Mouse (Mus musculus): Measurements from ENCODE around the gene Hpf1. TPM values are rescaled to one million over a fixed set of nuclear protein-coding genes. Genes with fewer than 3 reads are reported as not detected.
A peak's percentile ranks its signal among the peaks of the same experiment; 100 is the strongest.

The Hpf1 gene
- 10 to 100 TPM; 24.0 to 29.2 TPM for total RNA-seq (2021)
- long read RNA-seq, experiment 1, transcript Hpf1-201 (8 exons, 1,191 nt) = major isoform, 35 of 42 reads
- long read RNA-seq, experiment 1, partial matches to known transcripts = 2 of 42 reads
- long read RNA-seq, experiment 1, other reads (novel, unspliced or antisense) = 3 of 42 reads
- long read RNA-seq, experiment 2, transcript Hpf1-201 (8 exons, 1,191 nt) = major isoform, 18 of 25 reads
- long read RNA-seq, experiment 2, partial matches to known transcripts = 1 of 25 reads
- long read RNA-seq, experiment 2, other reads (novel, unspliced or antisense) = 4 of 25 reads

- DNase-seq = peak; percentile 96
These were observed at the start of gene Hpf1 for GRCm38 (mm10) chr8:60889843-60890519. Gene Hpf1 (plus strand): TSS chr8:60890418.

- no peak for DNase-seq
These were observed 47.8 kb upstream of the Hpf1 start for GRCm38 (mm10) chr8:60842388-60842787.

DNA sequence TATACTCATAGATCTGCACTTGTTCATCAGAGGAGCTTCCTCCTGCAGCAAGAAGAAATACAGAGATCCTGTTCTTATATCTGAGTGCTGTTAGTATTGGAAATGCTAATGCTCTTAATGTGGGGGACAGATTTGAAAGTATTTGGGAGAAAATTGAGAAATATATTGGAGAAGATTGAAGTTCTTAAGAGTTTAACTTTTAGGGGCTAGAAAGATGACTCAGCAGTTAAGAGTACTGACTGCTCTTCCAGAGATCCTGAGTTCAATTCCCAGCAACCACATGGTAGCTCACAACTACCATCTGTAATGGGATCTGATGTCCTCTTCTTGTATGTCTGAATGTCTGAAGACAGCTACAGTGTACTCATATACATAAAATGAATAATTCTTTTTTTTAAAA lies 32.7 kb upstream of the Hpf1 start:
- no peak for DNase-seq

DNA sequence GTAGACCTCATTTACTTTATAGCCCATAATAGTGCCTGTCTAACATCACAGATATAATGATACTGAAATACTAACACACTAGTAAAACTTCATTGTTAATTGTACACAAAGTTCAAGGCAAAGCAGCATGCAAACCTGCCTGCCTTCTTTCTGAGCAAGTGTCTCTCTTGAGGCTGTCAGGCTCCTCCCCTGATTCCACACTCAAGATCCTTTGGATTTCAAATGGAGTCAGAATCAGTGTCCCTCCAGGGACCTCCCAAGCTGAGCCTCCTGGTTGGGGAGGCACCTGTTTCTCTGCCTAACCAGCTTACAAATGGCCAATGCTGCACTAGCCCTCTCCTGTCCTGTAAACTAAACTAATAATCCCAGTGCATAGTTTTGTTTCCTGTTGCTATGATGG lies 32.1 kb upstream of the Hpf1 start:
- no peak for DNase-seq

- DNase-seq = no peak
These were observed 31.2 kb upstream of the Hpf1 start for GRCm38 (mm10) chr8:60858911-60859476.

GRCm38 (mm10) chr8:60859605-60860004 lies 30.6 kb upstream of the Hpf1 start:
- peak; percentile 41 for DNase-seq

- DNase-seq = no peak
These were observed 29.5 kb upstream of the Hpf1 start for GRCm38 (mm10) chr8:60860749-60861148.

DNA sequence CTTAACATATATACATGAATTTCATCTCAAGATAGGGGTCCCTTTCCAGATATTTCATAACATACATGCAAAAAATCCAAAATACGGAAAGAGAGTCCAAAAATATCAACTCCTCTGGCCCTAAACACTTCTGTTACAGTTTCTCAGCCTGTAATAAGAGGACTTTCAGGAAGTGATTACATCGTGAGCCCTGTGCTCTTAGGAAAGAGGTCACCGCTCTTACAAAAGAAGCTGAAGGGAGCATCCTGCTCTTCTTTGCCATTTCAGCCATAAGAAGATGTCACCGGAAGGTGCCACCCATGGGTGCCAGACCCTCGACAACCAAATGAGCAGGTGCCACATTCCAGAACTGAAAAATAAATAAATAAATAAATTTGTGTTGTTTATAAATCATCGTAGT lies 28.4 kb upstream of the Hpf1 start:
- DNase-seq = no peak

DNA sequence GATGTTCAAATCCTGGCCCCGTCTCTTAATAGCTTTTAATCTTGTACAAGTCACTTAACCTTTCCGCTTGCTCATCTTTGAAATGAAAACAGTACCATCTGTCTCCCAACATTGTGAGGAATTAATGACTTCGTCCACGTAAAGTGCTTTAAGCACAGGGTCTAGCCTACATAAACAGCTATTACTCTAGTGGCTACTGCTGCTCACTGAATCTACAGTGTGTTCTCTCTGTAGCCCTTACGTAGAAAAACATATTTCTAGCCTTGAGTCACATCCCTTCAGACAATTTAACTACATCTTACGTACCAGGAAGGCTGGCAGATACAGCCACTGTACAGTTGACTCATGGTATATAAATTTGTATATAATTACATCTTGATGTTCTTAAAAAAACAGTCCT lies 25.3 kb upstream of the Hpf1 start:
- no peak for DNase-seq

GRCm38 (mm10) chr8:60865504-60866114 lies 24.6 kb upstream of the Hpf1 start:
- peak; percentile 77 for DNase-seq

- no peak for DNase-seq
These were observed 22.6 kb upstream of the Hpf1 start for GRCm38 (mm10) chr8:60867468-60868115.

GRCm38 (mm10) chr8:60868236-60868965 lies 21.8 kb upstream of the Hpf1 start:
- no peak for DNase-seq

GRCm38 (mm10) chr8:60869761-60870160 lies 20.5 kb upstream of the Hpf1 start:
- DNase-seq = no peak

DNA sequence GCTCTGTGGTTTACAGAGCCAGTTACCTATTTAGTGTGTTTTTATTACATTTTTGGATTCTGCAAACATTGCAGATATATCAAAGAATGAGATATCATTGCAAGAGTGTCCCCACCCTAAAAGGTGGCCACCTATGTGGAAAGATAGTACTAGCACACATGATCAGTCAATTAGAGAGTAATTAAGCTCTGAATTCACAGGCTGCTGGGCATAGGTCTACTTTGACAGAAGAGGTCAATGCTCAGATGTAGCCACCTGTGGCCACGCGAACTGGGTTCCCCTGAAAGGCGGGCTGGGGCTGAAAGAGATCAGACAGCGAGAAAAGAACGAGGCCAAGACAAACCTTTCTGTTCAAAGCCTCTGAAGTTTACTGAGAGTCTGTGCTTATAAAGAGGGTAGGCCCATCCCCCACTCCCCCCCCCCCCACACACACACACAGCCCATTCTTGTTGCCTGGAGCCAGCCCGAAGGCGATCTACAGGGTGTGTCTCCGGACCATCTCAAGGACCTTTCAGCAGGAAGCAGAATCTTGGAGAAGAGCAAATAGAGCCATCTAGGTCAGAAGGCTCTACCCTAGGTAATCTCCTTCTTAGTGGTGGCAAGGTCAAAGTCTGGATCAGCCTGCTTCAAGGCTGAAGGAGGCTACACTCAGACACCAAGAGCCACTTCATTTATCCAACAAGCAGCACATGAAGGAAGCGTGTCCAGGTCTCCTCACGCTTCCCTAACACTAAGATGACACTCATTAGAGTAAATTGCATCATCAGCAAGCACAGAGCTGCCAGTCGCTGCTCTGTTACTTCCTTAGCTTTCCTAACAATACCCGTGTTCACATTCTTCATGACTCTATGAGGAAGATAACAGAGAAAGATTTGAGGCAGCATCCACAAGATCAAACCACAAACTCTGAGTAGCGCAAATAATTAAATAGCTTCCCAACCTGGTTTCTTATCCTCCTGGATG lies 19.7 kb upstream of the Hpf1 start:
- no peak for DNase-seq

GRCm38 (mm10) chr8:60878617-60879016 lies 11.6 kb upstream of the Hpf1 start:
- no peak for DNase-seq

DNA sequence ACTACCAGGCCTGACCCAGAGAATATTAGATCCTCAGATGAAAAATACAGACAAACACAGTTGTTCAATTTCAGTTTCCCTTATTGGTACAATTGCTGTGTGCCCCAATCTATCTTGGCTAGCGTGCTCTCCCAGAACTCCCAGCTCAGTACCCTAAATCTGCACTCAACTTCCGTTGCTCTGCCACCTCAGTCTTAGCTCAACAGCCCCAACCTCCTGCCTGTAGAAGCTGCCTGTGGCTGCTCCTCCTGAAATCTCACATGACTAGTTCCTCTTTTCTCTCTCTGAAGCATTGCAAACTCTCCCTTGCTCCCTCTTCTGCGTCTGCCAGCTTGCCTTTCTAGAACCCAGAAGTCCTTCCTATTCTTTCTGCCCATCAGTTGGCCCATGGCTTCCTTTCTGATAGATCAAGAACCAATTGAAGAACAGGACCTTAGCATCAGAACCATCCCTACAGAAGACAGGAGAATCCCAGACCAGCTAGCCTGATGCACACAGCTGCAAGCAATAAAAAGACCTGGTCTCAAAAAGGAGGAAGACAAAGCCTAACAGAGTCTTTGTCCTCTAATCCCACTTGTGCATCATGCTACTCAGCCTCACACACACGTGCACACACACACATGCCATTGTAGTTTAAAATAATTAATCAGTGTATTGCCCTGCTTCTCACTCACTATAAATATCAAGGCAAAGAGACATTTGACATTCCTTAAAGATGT lies 6.6 kb upstream of the Hpf1 start:
- no peak for DNase-seq

DNA sequence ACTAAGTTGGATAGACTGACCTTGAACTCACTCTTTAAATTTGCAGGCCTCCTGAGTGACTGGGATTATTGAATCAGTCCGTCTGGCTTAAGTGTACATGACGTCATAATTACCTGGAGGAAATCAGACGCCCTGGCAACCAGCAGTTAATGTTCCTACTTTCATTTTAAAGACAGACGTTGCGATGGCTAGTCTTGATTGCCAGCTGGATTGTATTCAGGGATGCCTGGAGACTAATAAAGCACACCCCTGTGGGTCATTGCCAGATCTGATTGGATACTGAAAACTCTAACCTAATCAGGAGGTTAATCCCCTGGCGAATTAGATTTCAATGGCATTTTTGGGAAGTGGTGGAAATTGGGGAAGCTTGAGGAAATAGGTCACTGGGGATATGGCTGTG lies 3.5 kb upstream of the Hpf1 start:
- no peak for DNase-seq

GRCm38 (mm10) chr8:60889131-60889842 lies 931 bp upstream of the Hpf1 start:
- no peak for DNase-seq

DNA sequence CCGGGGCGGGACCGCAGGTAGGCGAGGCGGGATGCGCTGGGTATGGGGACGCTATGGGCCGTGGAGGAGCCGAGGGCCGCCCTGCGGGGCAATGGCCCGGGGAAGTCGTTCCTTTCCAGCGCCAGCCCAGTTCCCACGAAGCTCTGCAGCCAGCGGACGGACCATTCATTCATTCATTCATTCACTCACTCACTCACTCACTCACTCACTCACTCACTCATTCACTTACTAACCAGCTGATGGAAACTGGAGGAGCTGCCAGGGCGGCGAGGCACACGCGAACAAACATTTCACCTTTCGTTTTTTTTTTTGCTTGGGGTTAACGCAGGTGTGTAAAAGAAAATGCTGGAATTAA lies 279 bp downstream of the Hpf1 start:
- DNase-seq = no peak

DNA sequence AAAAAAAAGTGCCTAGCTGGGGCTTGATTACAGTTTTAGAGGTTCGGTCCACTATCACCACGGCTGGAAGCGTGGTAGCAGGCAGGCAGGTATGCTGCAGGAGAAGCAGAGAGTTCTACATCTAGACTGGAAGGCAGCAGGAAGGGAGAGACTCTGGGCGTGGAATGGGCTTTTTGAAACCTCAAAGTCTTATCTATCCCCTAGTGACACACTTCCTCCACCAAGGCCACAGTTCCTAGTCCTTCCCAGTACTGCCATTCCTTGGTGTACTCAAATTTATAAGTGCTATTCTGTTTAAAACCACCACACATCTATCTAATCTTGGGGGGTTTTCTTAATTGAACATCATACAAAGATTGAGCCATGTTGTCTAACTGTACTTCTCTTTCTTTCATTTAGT lies 1.5 kb downstream of the Hpf1 start:
- DNase-seq = no peak

All from adrenal gland, postnatal 10 days (tissue).